Mouse (Mus musculus) neural tube, embryonic 12.5 days (tissue): ENCODE measurements at regions not wholly inside any gene's neighbourhood (a gene's known extent, or its start where the extent isn't known, plus 50 kb on each side); places are given as distances from the start of the nearest gene placed in this dataset.
A peak's percentile ranks its signal among the peaks of the same experiment; 100 is the strongest.

Source experiments
- ATAC-seq: fragments of 200-750 bp; cut with Nextera tagmentation; 2 replicates; pipeline ENCODE4 v1.8.0; 2017; ENCODE audit warnings: low read depth, mild to moderate bottlenecking, moderate TSS enrichment, moderate library complexity; ENCODE audit not compliant: low FRiP score
- H3K27ac ChIP-seq: fragments of 300-500 bp; sonication (generic); 2 replicates; pipeline ENCODE4 v1.5.1; 2016
- H3K27me3 ChIP-seq: fragments of 300-500 bp; sonication (generic); replicated peaks from 2 replicates; pipeline ENCODE4 v1.6.1; 2016; ENCODE audit warnings: mild to moderate bottlenecking
- H3K36me3 ChIP-seq: fragments of 300-500 bp; sonication (generic); 2 replicates; pipeline ENCODE4 v1.6.1; 2016; ENCODE audit warnings: mild to moderate bottlenecking
- H3K4me1 ChIP-seq: fragments of 300-500 bp; sonication (generic); 2 replicates; pipeline ENCODE4 v1.6.1; 2016
- H3K4me2 ChIP-seq: fragments of 300-500 bp; sonication (generic); replicated peaks from 2 replicates; pipeline ENCODE4 v1.6.1; 2016; ENCODE audit warnings: mild to moderate bottlenecking
- H3K4me3 ChIP-seq: fragments of 300-500 bp; sonication (generic); 2 replicates; pipeline ENCODE4 v1.5.1; 2016
- H3K9ac ChIP-seq: fragments of 300-500 bp; sonication (generic); 2 replicates; pipeline ENCODE4 v1.6.1; 2016; ENCODE audit warnings: mild to moderate bottlenecking
- H3K9me3 ChIP-seq: fragments of 300-500 bp; sonication (generic); 2 replicates; pipeline ENCODE4 v1.6.1; 2016; ENCODE audit warnings: mild to moderate bottlenecking
- WGBS: fragments of 180-500 bp; shearing (Covaris S2); methylation state at CpG from one replicate; pipeline ENCODE4 v1.1.7; 2016; 5-methylcytosine and 5-hydroxymethylcytosine counted together

GRCm38 (mm10) chr2:84185016-84185330, 194.6 kb downstream of the Gm13691 start:
- H3K27me3 ChIP-seq: no peaks in the 10 kb centered on the region
- H3K9ac ChIP-seq: no peak overlapping the region
- H3K9me3 ChIP-seq: no peaks in the 10 kb centered on the region
- no peaks in the 10 kb centered on the region for H3K4me1 ChIP-seq
- WGBS: 86% methylated on average over 7 of the region's 7 CpGs
- no peaks in the 10 kb centered on the region for H3K36me3 ChIP-seq
- no peak overlapping the region for H3K27ac ChIP-seq
- no peak overlapping the region for H3K4me3 ChIP-seq
- no peak overlapping the region for H3K4me2 ChIP-seq
- no peak for ATAC-seq

GRCm38 (mm10) chr2:84186126-84186701, 195.9 kb downstream of the Gm13691 start:
- ATAC-seq: 0 out of 2 replicates have a peak, but pooled peaks have one; percentile 63
- Histone ChIP-seq H3K27ac (no peak overlapping the region), H3K4me1 (no peaks in the 10 kb centered on the region), H3K9me3 (no peaks in the 10 kb centered on the region), H3K4me2 (no peak overlapping the region), H3K4me3 (no peak overlapping the region), H3K9ac (no peak overlapping the region), H3K36me3 (no peaks in the 10 kb centered on the region), H3K27me3 (no peaks in the 10 kb centered on the region)
- WGBS: 64% methylated on average over 9 of the region's 9 CpGs

- no peak overlapping the region for H3K9ac ChIP-seq
- no peaks in the 10 kb centered on the region for H3K4me1 ChIP-seq
- ATAC-seq: no peak
- H3K9me3 ChIP-seq: no peaks in the 10 kb centered on the region
- H3K27ac ChIP-seq: no peak overlapping the region
- no peak overlapping the region for H3K4me3 ChIP-seq
- H3K4me2 ChIP-seq: no peak overlapping the region
- no peaks in the 10 kb centered on the region for H3K36me3 ChIP-seq
- H3K27me3 ChIP-seq: no peaks in the 10 kb centered on the region
- WGBS: 93% methylated on average over 4 of the region's 4 CpGs
Measured at GRCm38 (mm10) chr2:84187456-84187855, 197.1 kb downstream of the Gm13691 start.

GRCm38 (mm10) chr2:84189302-84189701, 198.9 kb downstream of the Gm13691 start:
- WGBS: 88% methylated on average over 3 of the region's 3 CpGs

GRCm38 (mm10) chr2:84217116-84217515, 208.1 kb downstream of the Calcrl start:
- no peak overlapping the region for H3K4me2 ChIP-seq
- 78% methylated on average over 1 of the region's 1 CpGs for WGBS

More at GRCm38 (mm10) chr2:84189302-84189701, 198.9 kb downstream of the Gm13691 start:
- Histone ChIP-seq H3K4me3 (no peak overlapping the region), H3K4me2 (no peak overlapping the region), H3K27me3 (no peaks in the 10 kb centered on the region), H3K27ac (no peak overlapping the region), H3K9me3 (no peaks in the 10 kb centered on the region), H3K36me3 (no peaks in the 10 kb centered on the region), H3K4me1 (no peaks in the 10 kb centered on the region), H3K9ac (no peak overlapping the region)
- no peak for ATAC-seq

GRCm38 (mm10) chr2:84222049-84222448, 203.2 kb downstream of the Calcrl start:
- Histone ChIP-seq H3K4me2 (no peak overlapping the region), H3K4me3 (no peak overlapping the region), H3K4me1 (no peaks in the 10 kb centered on the region), H3K9ac (no peak overlapping the region), H3K9me3 (no peaks in the 10 kb centered on the region), H3K27me3 (no peaks in the 10 kb centered on the region), H3K36me3 (no peaks in the 10 kb centered on the region), H3K27ac (no peak overlapping the region)
- ATAC-seq: no peak
- WGBS: 96% methylated on average over 1 of the region's 1 CpGs

More at GRCm38 (mm10) chr2:84217116-84217515, 208.1 kb downstream of the Calcrl start:
- Histone ChIP-seq H3K27ac (no peak overlapping the region), H3K36me3 (no peaks in the 10 kb centered on the region), H3K4me3 (no peak overlapping the region), H3K9me3 (no peaks in the 10 kb centered on the region), H3K27me3 (no peaks in the 10 kb centered on the region), H3K9ac (no peak overlapping the region), H3K4me1 (no peaks in the 10 kb centered on the region)
- ATAC-seq: no peak

GRCm38 (mm10) chr2:84229777-84230176, 195.4 kb downstream of the Calcrl start:
- Histone ChIP-seq H3K9ac (no peak overlapping the region), H3K4me1 (no peaks in the 10 kb centered on the region), H3K36me3 (no peaks in the 10 kb centered on the region), H3K4me2 (no peak overlapping the region), H3K27me3 (no peaks in the 10 kb centered on the region), H3K27ac (no peak overlapping the region), H3K9me3 (no peaks in the 10 kb centered on the region), H3K4me3 (no peak overlapping the region)
- 71% methylated on average over 3 of the region's 3 CpGs for WGBS
- ATAC-seq: no peak

- no peaks in the 10 kb centered on the region for H3K9me3 ChIP-seq
- ATAC-seq: no peak
- no peaks in the 10 kb centered on the region for H3K36me3 ChIP-seq
- H3K27ac ChIP-seq: no peak overlapping the region
- H3K27me3 ChIP-seq: no peaks in the 10 kb centered on the region
- H3K9ac ChIP-seq: no peak overlapping the region
- H3K4me1 ChIP-seq: no peaks in the 10 kb centered on the region
- H3K4me3 ChIP-seq: no peak overlapping the region
- no peak overlapping the region for H3K4me2 ChIP-seq
- WGBS: 87% methylated on average over 4 of the region's 4 CpGs
Measured at GRCm38 (mm10) chr2:84235641-84236040, 189.6 kb downstream of the Calcrl start.

- no peaks in the 10 kb centered on the region for H3K27me3 ChIP-seq
- H3K9me3 ChIP-seq: no peaks in the 10 kb centered on the region
- no peak overlapping the region for H3K9ac ChIP-seq
- no peak overlapping the region for H3K4me3 ChIP-seq
- no peak overlapping the region for H3K4me2 ChIP-seq
- 31% methylated on average over 4 of the region's 4 CpGs for WGBS
- H3K27ac ChIP-seq: no peak overlapping the region
- no peaks in the 10 kb centered on the region for H3K4me1 ChIP-seq
- H3K36me3 ChIP-seq: no peaks in the 10 kb centered on the region
- ATAC-seq: no peak
Measured at GRCm38 (mm10) chr2:84241244-84241643, 184.0 kb downstream of the Calcrl start.

- Histone ChIP-seq H3K4me3 (no peak overlapping the region), H3K4me2 (no peak overlapping the region), H3K9me3 (no peaks in the 10 kb centered on the region), H3K4me1 (no peaks in the 10 kb centered on the region), H3K27me3 (no peaks in the 10 kb centered on the region), H3K36me3 (no peaks in the 10 kb centered on the region), H3K9ac (no peak overlapping the region), H3K27ac (no peak overlapping the region)
- 21% methylated on average over 1 of the region's 1 CpGs for WGBS
- 0 out of 2 replicates have a peak, but pooled peaks have one; percentile 41 for ATAC-seq
Measured at GRCm38 (mm10) chr2:84241986-84242385, 183.2 kb downstream of the Calcrl start.

- Histone ChIP-seq H3K4me1 (no peaks in the 10 kb centered on the region), H3K4me2 (no peak overlapping the region), H3K4me3 (no peak overlapping the region), H3K36me3 (no peaks in the 10 kb centered on the region), H3K27ac (no peak overlapping the region), H3K9ac (no peak overlapping the region), H3K9me3 (no peaks in the 10 kb centered on the region), H3K27me3 (no peaks in the 10 kb centered on the region)
- WGBS: 88% methylated on average over 2 of the region's 2 CpGs
- ATAC-seq: no peak
Measured at GRCm38 (mm10) chr2:84245900-84246299, 179.3 kb downstream of the Calcrl start.

GRCm38 (mm10) chr2:84246562-84246961, 178.6 kb downstream of the Calcrl start:
- Histone ChIP-seq H3K4me2 (no peak overlapping the region), H3K36me3 (no peaks in the 10 kb centered on the region), H3K27ac (no peak overlapping the region), H3K4me1 (no peaks in the 10 kb centered on the region), H3K9me3 (no peaks in the 10 kb centered on the region), H3K27me3 (no peaks in the 10 kb centered on the region), H3K4me3 (no peak overlapping the region), H3K9ac (no peak overlapping the region)
- no peak for ATAC-seq
- whole genome bisulfite sequencing: 78% methylated on average over 2 of the region's 2 CpGs

GRCm38 (mm10) chr2:84248169-84248568, 177.0 kb downstream of the Calcrl start:
- WGBS: 85% methylated on average over 3 of the region's 3 CpGs
- no peaks in the 10 kb centered on the region for H3K36me3 ChIP-seq
- H3K9me3 ChIP-seq: no peaks in the 10 kb centered on the region
- no peaks in the 10 kb centered on the region for H3K27me3 ChIP-seq
- H3K27ac ChIP-seq: no peak overlapping the region
- H3K4me1 ChIP-seq: no peaks in the 10 kb centered on the region
- H3K4me2 ChIP-seq: no peak overlapping the region
- H3K9ac ChIP-seq: no peak overlapping the region
- ATAC-seq: no peak
- no peak overlapping the region for H3K4me3 ChIP-seq
